Mouse (Mus musculus) thymus, adult 2 months (tissue): Measurements from ENCODE around the gene Sec1. TPM values are rescaled to one million over a fixed set of nuclear protein-coding genes. Genes with fewer than 3 reads are reported as not detected.

Experiments
- DNase-seq: peaks from one replicate; pipeline ENCODE4 v3.0.0; 2021
- H3K27ac ChIP-seq: fragments of 200-500 bp; 2 replicates; pipeline ENCODE4 v1.5.1; 2012; ENCODE audit warnings: low read length, control low read depth; ENCODE audit not compliant: control insufficient read depth, insufficient read depth
- H3K27me3 ChIP-seq: fragments of 200-500 bp; 2 replicates; pipeline ENCODE4 v1.6.1; 2012; ENCODE audit warnings: mild to moderate bottlenecking, low read length, moderate library complexity, mixed read lengths; ENCODE audit not compliant: control insufficient read depth, insufficient read depth
- H3K36me3 ChIP-seq: fragments of 200-500 bp; 2 replicates; pipeline ENCODE4 v1.6.1; 2012; ENCODE audit warnings: mild to moderate bottlenecking, low read length, moderate library complexity; ENCODE audit not compliant: control insufficient read depth, insufficient read depth
- H3K4me1 ChIP-seq: fragments of 200-500 bp; replicated peaks from 2 replicates; pipeline ENCODE4 v1.6.1; 2012; ENCODE audit warnings: low read length; ENCODE audit not compliant: control insufficient read depth, insufficient read depth
- H3K4me3 ChIP-seq: fragments of 200-500 bp; 2 replicates; pipeline ENCODE4 v1.5.1; 2012; ENCODE audit warnings: mild to moderate bottlenecking, low read length, control low read depth, moderate library complexity; ENCODE audit not compliant: control insufficient read depth, insufficient read depth
- CTCF ChIP-seq: fragments of 200-500 bp; IDR thresholded peaks from 2 replicates; pipeline ENCODE4 v1.5.1; 2012; ENCODE audit warnings: mild to moderate bottlenecking, control low read depth, low read length, moderate library complexity, borderline replicate concordance; ENCODE audit not compliant: control insufficient read depth, poor library complexity, insufficient read depth; ENCODE audit errors: extremely low read depth
- POLR2A ChIP-seq: fragments of 200-500 bp; IDR thresholded peaks from 2 replicates; pipeline ENCODE4 v1.6.1; 2012; ENCODE audit warnings: mild to moderate bottlenecking, low read length, control low read depth, moderate library complexity; ENCODE audit not compliant: control insufficient read depth, poor library complexity, insufficient read depth; ENCODE audit errors: extremely low read depth
- WGBS: fragments of 180-500 bp; shearing (Covaris S2); methylation state at CpG from one replicate; pipeline ENCODE4 v1.1.7; 2018; 5-methylcytosine and 5-hydroxymethylcytosine counted together
- polyA plus RNA-seq: library from polyadenylated mRNA; depleted of rRNA; stranded (reverse); fragments of >200 nt; gene quantifications from 2 replicates; pipeline ENCODE4 v1.2.3, GENCODE M21; 2012

Gene Sec1
- polyA plus RNA-seq, 1 experiment: 1.9 TPM

- Histone ChIP-seq H3K27me3 (no peaks in the 10 kb centered on the region), H3K27ac (no peak overlapping the region), H3K4me1 (peaks cover 12% of the 10 kb centered on the region), H3K4me3 (no peak overlapping the region), H3K36me3 (peaks cover 19% of the 10 kb centered on the region)
- no peak for TF ChIP-seq POLR2A
- TF ChIP-seq CTCF: no peak
- WGBS: 97% methylated on average over 14 of the region's 14 CpGs
- DNase-seq: no peak
Observed at GRCm38 (mm10) chr7:45723781-45724180, 29.6 kb upstream of the Sec1 start.

- 92% methylated on average over 4 of the region's 4 CpGs for WGBS
- H3K27me3 ChIP-seq: no peaks in the 10 kb centered on the region
- peaks cover 19% of the 10 kb centered on the region for H3K36me3 ChIP-seq
- H3K4me3 ChIP-seq: no peak overlapping the region
- DNase-seq: no peak
- peaks cover 13% of the 10 kb centered on the region for H3K4me1 ChIP-seq
- no peak for TF ChIP-seq POLR2A
- no peak for TF ChIP-seq CTCF
- no peak overlapping the region for H3K27ac ChIP-seq
Observed at GRCm38 (mm10) chr7:45723301-45723700, 29.1 kb upstream of the Sec1 start.

GRCm38 (mm10) chr7:45722348-45722713 lies 28.1 kb upstream of the Sec1 start:
- H3K4me3 ChIP-seq: no peak overlapping the region
- H3K4me1 ChIP-seq: peaks cover 13% of the 10 kb centered on the region
- 91% methylated on average over 13 of the region's 13 CpGs for WGBS

GRCm38 (mm10) chr7:45721642-45722347 lies 27.6 kb upstream of the Sec1 start:
- no peak for DNase-seq
- Histone ChIP-seq H3K27me3 (no peaks in the 10 kb centered on the region), H3K27ac (no peak overlapping the region), H3K4me1 (peaks cover 15% of the 10 kb centered on the region), H3K36me3 (peaks cover 19% of the 10 kb centered on the region), H3K4me3 (no peak overlapping the region)
- WGBS: 90% methylated on average over 13 of the region's 13 CpGs
- TF ChIP-seq CTCF (no peak), POLR2A (no peak)

More at GRCm38 (mm10) chr7:45722348-45722713, 28.1 kb upstream of the Sec1 start:
- Histone ChIP-seq H3K27me3 (no peaks in the 10 kb centered on the region), H3K27ac (no peak overlapping the region), H3K36me3 (peaks cover 19% of the 10 kb centered on the region)
- DNase-seq: no peak
- TF ChIP-seq CTCF: no peak

GRCm38 (mm10) chr7:45721234-45721571 lies 27.0 kb upstream of the Sec1 start:
- H3K27me3 ChIP-seq: no peaks in the 10 kb centered on the region
- TF ChIP-seq POLR2A (no peak), CTCF (no peak)
- H3K27ac ChIP-seq: no peak overlapping the region
- peaks cover 19% of the 10 kb centered on the region for H3K4me1 ChIP-seq
- no peak overlapping the region for H3K4me3 ChIP-seq
- peaks cover 19% of the 10 kb centered on the region for H3K36me3 ChIP-seq
- no peak for DNase-seq
- WGBS: 95% methylated on average over 7 of the region's 7 CpGs

GRCm38 (mm10) chr7:45720413-45721233 lies 26.4 kb upstream of the Sec1 start, which contains the start of gene Fam83e:
Gene Fam83e, plus strand, starts transcription at chr7:45721212.
- Histone ChIP-seq H3K4me1 (peaks cover 25% of the 10 kb centered on the region), H3K27me3 (no peaks in the 10 kb centered on the region), H3K27ac (no peak within 1 kb of the TSS), H3K4me3 (no peak within 1 kb of the TSS), H3K36me3 (peaks cover 19% of the 10 kb centered on the region)
- no peak for DNase-seq
- WGBS: 92% methylated on average over 14 of the region's 14 CpGs
- TF ChIP-seq POLR2A (no peak), CTCF (no peak)
